ENCODE assay signal across 8 mouse cellular contexts in the genomic region with DNA sequence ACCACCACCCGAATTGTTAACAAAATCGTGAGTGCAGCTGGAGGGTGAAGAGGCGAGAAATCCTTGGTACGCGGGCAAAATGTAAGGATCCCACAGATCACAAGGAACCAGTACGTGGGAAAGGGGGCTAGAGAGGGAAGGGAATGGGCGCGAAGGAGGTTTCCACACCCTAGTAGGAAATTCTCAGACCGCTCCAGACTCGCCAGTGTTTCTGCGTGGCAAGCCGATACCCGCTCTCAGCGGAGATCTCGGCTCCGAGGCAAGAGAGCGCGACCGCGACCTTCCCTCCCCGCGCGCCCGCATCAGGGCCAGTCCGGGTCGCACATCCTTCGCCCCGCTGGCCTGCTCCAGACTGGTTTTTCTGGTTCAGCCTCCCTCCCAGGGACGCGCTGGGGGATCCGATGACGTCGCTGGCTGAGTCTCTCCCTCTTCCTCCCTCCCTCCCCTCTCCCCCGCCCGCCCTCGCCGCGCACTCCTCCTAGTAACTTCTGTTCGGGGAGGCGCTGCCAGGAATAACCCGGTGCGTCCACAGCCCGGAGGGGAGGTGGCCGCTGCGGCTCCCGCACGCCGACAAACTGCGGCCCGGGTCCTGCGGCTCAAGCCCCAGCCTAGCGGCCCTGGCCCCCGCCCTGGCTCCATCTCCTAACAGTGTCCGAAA. TPM values are rescaled to one million over a fixed set of nuclear protein-coding genes. Genes with fewer than 3 reads are reported as not detected.
A peak's percentile ranks its signal among the peaks of the same experiment; 100 is the strongest.
DNase-seq lines count a peak whose midpoint lies in the region.

No protein-coding gene starts in this region.

- peak overlapping the region; percentile 76 for H3K27ac ChIP-seq in macrophage

- DNase-seq in T-cell, adult 2 months (ENCODE audit: low spot score): peak; percentile 85
- peak; percentile 58 to 81 for DNase-seq in cerebellum, postnatal 4 days (ENCODE audit: low spot score in 2 of 2)
- peak; percentile 90 for DNase-seq in gastrocnemius, postnatal 10 days
- peak; percentile 90 for DNase-seq in induced T-regulatory cell, adult 2 months (ENCODE audit: low read depth)
- DNase-seq in left cerebral cortex, adult 8-10 months (ENCODE audit: low spot score in 2 of 2): peak; percentile 77 to 82
- DNase-seq in retina, postnatal 1 day: peak; percentile 93
- DNase-seq in thymus, postnatal 36 days: peak; percentile 85 to 89

- WGBS in macrophage (ENCODE audit: missing documents): under 1% methylated on average over 27 of the region's 54 CpGs

- H3K36me3 ChIP-seq in macrophage (ENCODE audit: inconsistent target): no peaks in the 10 kb centered on the region

- H3K4me3 ChIP-seq in macrophage (ENCODE audit: inconsistent target): peak overlapping the region; percentile 64

- H3K79me2 ChIP-seq in macrophage (ENCODE audit: inconsistent target): no peaks in the 10 kb centered on the region

RNA-seq across cellular contexts. Expression of gene Hivep2, which starts 0.4 kb away (rescaled TPM):
- total RNA-seq in gastrocnemius, postnatal 10 days (2021): 10 to 100 TPM; 53.4 to 64.4 TPM
- 100 to 1,000 TPM; 164 to 240 (median 191) TPM for total RNA-seq in left cerebral cortex, adult 8-10 months (2022)
- total RNA-seq in macrophage (2018; cell fraction: chromatin; rRNA removed): 100 to 1,000 TPM in 9 of 26 experiments, 10 to 100 TPM in 17; 14.2 to 496 (median 34.9) TPM
- total RNA-seq in macrophage (2018; cell fraction: cytosol; rRNA removed): 10 to 100 TPM in 4 of 26 experiments, 1 to 10 TPM in 22; 2.5 to 66.5 (median 5.7) TPM
- 100 to 1,000 TPM in 5 of 26 experiments, 10 to 100 TPM in 21; 10.3 to 337 (median 21.3) TPM for total RNA-seq in macrophage (2018; cell fraction: nucleus; rRNA removed)
- 2.0 to 3.3 TPM (median 3.2 TPM) in 3 replicates for polyA plus RNA-seq in macrophage (2018)

Comparison
In these comparisons a context has a peak if more than half of its experiments do, and no peak if none do; other contexts are left out.
1. Peak in every context shown above with its lines: DNase-seq, H3K4me3 ChIP-seq and H3K27ac ChIP-seq.